Comparison of ENCODE assay signal across 8 mouse cellular contexts in genomic region chr9:124422427-124422826, GRCm38 (mm10). TPM values are rescaled to one million over a fixed set of nuclear protein-coding genes. Genes with fewer than 3 reads are reported as not detected.
DNase-seq lines count a peak whose midpoint lies in the region; ATAC-seq and TF ChIP-seq lines count a peak whose summit lies in the region.

No protein-coding gene starts in this region.

- ATAC-seq in granulocyte monocyte progenitor cell, adult 5-6 weeks (replicated peaks; ENCODE audit: poor library complexity, severe bottlenecking): peak; percentile 7
- ATAC-seq in lung, embryonic 14.5 days (ENCODE audit: insufficient read depth): no peak

- H3K4me3 ChIP-seq in lung, embryonic 14.5 days (ENCODE audit: low read depth, low read length): peak overlapping the region; percentile 66
- peak overlapping the region; percentile 72 for H3K4me3 ChIP-seq in small intestine, adult 2 months (ENCODE audit: low read depth, low read length)

- TF ChIP-seq POLR2A in small intestine, adult 2 months (IDR thresholded peaks at IDR 0.05; ENCODE audit: low read depth, low read length): no peak

- H3K9me3 ChIP-seq in lung, embryonic 14.5 days (ENCODE audit: low read depth, low read length): no peaks in the 10 kb centered on the region

- H3K27me3 ChIP-seq in lung, embryonic 14.5 days (ENCODE audit: insufficient read depth, low read length): no peaks in the 10 kb centered on the region
- H3K27me3 ChIP-seq in small intestine, adult 2 months (ENCODE audit: control insufficient read depth, insufficient read depth, low read length): no peaks in the 10 kb centered on the region

- TF ChIP-seq CTCF in lung, embryonic 14.5 days (IDR thresholded peaks at IDR 0.05; ENCODE audit: low read depth): no peak
- no peak for TF ChIP-seq CTCF in small intestine, adult 2 months (IDR thresholded peaks at IDR 0.05; ENCODE audit: extremely low read depth, insufficient read length, insufficient replicate concordance, low read depth, low read length)

- H3K36me3 ChIP-seq in lung, embryonic 14.5 days (ENCODE audit: insufficient read depth): no peaks in the 10 kb centered on the region
- H3K36me3 ChIP-seq in small intestine, adult 2 months (ENCODE audit: control insufficient read depth, insufficient read depth, low read length): no peaks in the 10 kb centered on the region

- H3K4me1 ChIP-seq in lung, embryonic 14.5 days (ENCODE audit: insufficient read depth): no peaks in the 10 kb centered on the region
- H3K4me1 ChIP-seq in small intestine, adult 2 months (ENCODE audit: control insufficient read depth, insufficient read depth, insufficient read length, low read length): peaks cover 2% of the 10 kb centered on the region; the same call in 1 of the 2 replicates

- peak; percentile 50 for DNase-seq in 3T3-L1 (ENCODE audit: low read depth, low spot score)
- peak; percentile 81 for DNase-seq in ES-CJ7 (ENCODE audit: low read depth, low spot score)
- peak; percentile 77 for DNase-seq in cerebellum, adult 8-10 months
- DNase-seq in kidney, postnatal 36 days: peak; percentile 26 to 64
- DNase-seq in lung, embryonic 14.5 days: peak; percentile 68
- DNase-seq in natural killer cell, adult 2 months (ENCODE audit: low spot score in 2 of 2): no peak

- H3K9ac ChIP-seq in lung, embryonic 14.5 days: no peak overlapping the region

- peak overlapping the region; percentile 98 for H3K27ac ChIP-seq in lung, embryonic 14.5 days (ENCODE audit: low read depth)
- H3K27ac ChIP-seq in small intestine, adult 2 months (ENCODE audit: insufficient read depth, low read depth, low read length): peak overlapping the region; percentile 70; the same call in 1 of the 2 replicates

- peak overlapping the region; percentile 69 for H3K4me2 ChIP-seq in lung, embryonic 14.5 days

- WGBS in lung, embryonic 14.5 days: 2% methylated on average over 23 of the region's 25 CpGs
- 4% methylated on average over 24 of the region's 25 CpGs for WGBS in small intestine, adult 2 months

RNA-seq across cellular contexts. Expression of gene Ppp2r3d, which starts 54.3 kb away (rescaled TPM):
- 26.0 and 34.2 TPM in 2 replicates for total RNA-seq in granulocyte monocyte progenitor cell, adult 5-6 weeks (2014; fragmentation: Nextera tagmentation)
- 14.2 and 16.2 TPM in 2 replicates for total RNA-seq in granulocyte monocyte progenitor cell, adult 5-6 weeks (2017)
- 123 and 139 TPM in 2 replicates for polyA plus RNA-seq in lung, embryonic 14.5 days (2014; fragmentation: Nextera tagmentation; extraction: Ambion mirVana)
- polyA plus RNA-seq in small intestine, adult 2 months (2012; rRNA removed): 178 and 342 TPM in 2 replicates

Comparison
In these comparisons a context has a peak if more than half of its experiments do, and no peak if none do; other contexts are left out.
1. DNase-seq: peak in 3T3-L1 (single experiment), ES-CJ7 (single experiment), cerebellum, adult 8-10 months (single experiment), kidney, postnatal 36 days (2 of 2) and lung, embryonic 14.5 days (single experiment); none in natural killer cell, adult 2 months (0 of 2).